Mouse (Mus musculus) intestine, embryonic 15.5 days (tissue): ENCODE results near the gene Btla. TPM values are rescaled to one million over a fixed set of nuclear protein-coding genes. Genes with fewer than 3 reads are reported as not detected.

Experiments
- ATAC-seq: fragments of 200-750 bp; cut with Nextera tagmentation; 2 replicates; pipeline ENCODE4 v1.8.0; 2017; ENCODE audit warnings: moderate TSS enrichment, moderate library complexity
- H3K27ac ChIP-seq: fragments of 300-500 bp; sonication (generic); 2 replicates; pipeline ENCODE4 v1.5.1; 2015; ENCODE audit warnings: mild to moderate bottlenecking, inconsistent platforms
- H3K27me3 ChIP-seq: fragments of 300-500 bp; sonication (generic); replicated peaks from 2 replicates; pipeline ENCODE4 v1.6.1; 2015; ENCODE audit warnings: inconsistent platforms
- H3K36me3 ChIP-seq: fragments of 300-500 bp; sonication (generic); 2 replicates; pipeline ENCODE4 v1.6.1; 2015; ENCODE audit warnings: inconsistent platforms
- H3K4me1 ChIP-seq: fragments of 300-500 bp; sonication (generic); replicated peaks from 2 replicates; pipeline ENCODE4 v1.6.1; 2015; ENCODE audit warnings: inconsistent platforms
- H3K4me2 ChIP-seq: fragments of 300-500 bp; sonication (generic); replicated peaks from 2 replicates; pipeline ENCODE4 v1.6.1; 2015; ENCODE audit warnings: mild to moderate bottlenecking, inconsistent platforms
- H3K4me3 ChIP-seq: fragments of 300-500 bp; sonication (generic); replicated peaks from 2 replicates; pipeline ENCODE4 v1.5.1; 2015; ENCODE audit warnings: inconsistent platforms
- H3K9ac ChIP-seq: fragments of 300-500 bp; sonication (generic); 2 replicates; pipeline ENCODE4 v1.6.1; 2015; ENCODE audit warnings: inconsistent platforms
- H3K9me3 ChIP-seq: fragments of 300-500 bp; sonication (generic); 2 replicates; pipeline ENCODE4 v1.6.1; 2016; ENCODE audit warnings: inconsistent platforms
- WGBS: fragments of 180-500 bp; shearing (Covaris S2); methylation state at CpG from one replicate; pipeline ENCODE4 v1.1.7; 2015; 5-methylcytosine and 5-hydroxymethylcytosine counted together
- polyA plus RNA-seq: library from polyadenylated mRNA; unstranded; fragments of >200 nt; fragmentation: Nextera tagmentation; extraction: Ambion mirVana; gene quantifications from 2 replicates; pipeline ENCODE4 v1.2.1, GENCODE M21; 2015

Btla gene
- polyA plus RNA-seq, 1 experiment from 2014 or later, result 0.67 TPM

- Histone ChIP-seq H3K4me1 (no peaks in the 10 kb centered on the region), H3K27ac (no peak overlapping the region), H3K27me3 (no peaks in the 10 kb centered on the region), H3K9me3 (no peaks in the 10 kb centered on the region), H3K4me2 (no peak overlapping the region), H3K36me3 (no peaks in the 10 kb centered on the region), H3K4me3 (no peak overlapping the region), H3K9ac (no peak overlapping the region)
- 71% methylated on average over 2 of the region's 2 CpGs for WGBS
- ATAC-seq, result no peak
These were observed 45.8 kb downstream of the Btla start for GRCm38 (mm10) chr16:45269886-45270285.

- no peaks in the 10 kb centered on the region for H3K9me3 ChIP-seq
- H3K9ac ChIP-seq, result no peak overlapping the region
- H3K27ac ChIP-seq, result no peak overlapping the region
- H3K4me1 ChIP-seq, result no peaks in the 10 kb centered on the region
- no peaks in the 10 kb centered on the region for H3K27me3 ChIP-seq
- no peak overlapping the region for H3K4me3 ChIP-seq
- no peak for ATAC-seq
- H3K4me2 ChIP-seq, result no peak overlapping the region
- no peaks in the 10 kb centered on the region for H3K36me3 ChIP-seq
- WGBS, result 76% methylated on average over 1 of the region's 1 CpGs
These were observed 59.0 kb downstream of the Btla start for GRCm38 (mm10) chr16:45283093-45283492.

- H3K4me3 ChIP-seq, result no peak overlapping the region
- no peak overlapping the region for H3K27ac ChIP-seq
- H3K4me2 ChIP-seq, result no peak overlapping the region
- no peaks in the 10 kb centered on the region for H3K27me3 ChIP-seq
- no peak for ATAC-seq
- no peaks in the 10 kb centered on the region for H3K9me3 ChIP-seq
- 68% methylated on average over 3 of the region's 3 CpGs for WGBS
- H3K4me1 ChIP-seq, result no peaks in the 10 kb centered on the region
- H3K36me3 ChIP-seq, result no peaks in the 10 kb centered on the region
- no peak overlapping the region for H3K9ac ChIP-seq
These were observed 73.7 kb downstream of the Btla start for GRCm38 (mm10) chr16:45297806-45298205.

Other genes starting within 250 kb of the Btla start
- gene Ccdc80, start 130.9 kb upstream of the Btla start, polyA plus RNA-seq, result 71.8 and 81.4 TPM in 2 replicates
- gene Slc35a5, start 65.6 kb upstream of the Btla start, polyA plus RNA-seq, result 21.7 and 22.0 TPM in 2 replicates
- gene Atg3, start 65.5 kb upstream of the Btla start, polyA plus RNA-seq, result 38.3 and 40.9 TPM in 2 replicates
- gene Cd200, start 184.7 kb downstream of the Btla start, polyA plus RNA-seq, result 36.5 and 37.4 TPM in 2 replicates